Mouse (Mus musculus) heart, embryonic 15.5 days (tissue): Measurements from ENCODE around the gene Gfod2. TPM values are rescaled to one million over a fixed set of nuclear protein-coding genes. Genes with fewer than 3 reads are reported as not detected.

Experiments used
- ATAC-seq: fragments of 200-750 bp; cut with Nextera tagmentation; replicated peaks from 2 replicates; pipeline ENCODE4 v1.8.0; 2017; ENCODE audit warnings: low read depth, moderate TSS enrichment; ENCODE audit not compliant: insufficient number of reproducible peaks, insufficient read depth, low FRiP score
- H3K27ac ChIP-seq: fragments of 300-500 bp; sonication (generic); 2 replicates; pipeline ENCODE4 v1.5.1; 2015; ENCODE audit warnings: mild to moderate bottlenecking, inconsistent platforms
- H3K27me3 ChIP-seq: fragments of 300-500 bp; sonication (generic); 2 replicates; pipeline ENCODE4 v1.6.1; 2015; ENCODE audit warnings: inconsistent platforms
- H3K36me3 ChIP-seq: fragments of 300-500 bp; sonication (generic); 2 replicates; pipeline ENCODE4 v1.6.1; 2015; ENCODE audit warnings: mild to moderate bottlenecking, inconsistent platforms
- H3K4me1 ChIP-seq: fragments of 300-500 bp; sonication (generic); replicated peaks from 2 replicates; pipeline ENCODE4 v1.6.1; 2015; ENCODE audit warnings: inconsistent platforms
- H3K4me2 ChIP-seq: fragments of 300-500 bp; sonication (generic); 2 replicates; pipeline ENCODE4 v1.6.1; 2015; ENCODE audit warnings: inconsistent platforms, mild to moderate bottlenecking, moderate library complexity
- H3K4me3 ChIP-seq: fragments of 300-500 bp; sonication (generic); 2 replicates; pipeline ENCODE4 v1.5.1; 2015; ENCODE audit warnings: mild to moderate bottlenecking, inconsistent platforms
- H3K9ac ChIP-seq: fragments of 300-500 bp; sonication (generic); 2 replicates; pipeline ENCODE4 v1.6.1; 2015; ENCODE audit warnings: mild to moderate bottlenecking, inconsistent platforms
- H3K9me3 ChIP-seq: fragments of 300-500 bp; sonication (generic); replicated peaks from 2 replicates; pipeline ENCODE4 v1.6.1; 2016; ENCODE audit warnings: inconsistent platforms
- WGBS: fragments of 180-500 bp; shearing (Covaris S2); methylation state at CpG from one replicate; pipeline ENCODE4 v1.1.7; 2015; ENCODE audit warnings: mixed read lengths; 5-methylcytosine and 5-hydroxymethylcytosine counted together
- polyA plus RNA-seq: library from polyadenylated mRNA; unstranded; fragments of >200 nt; fragmentation: Nextera tagmentation; extraction: Ambion mirVana; gene quantifications from 2 replicates; pipeline ENCODE4 v1.2.1, GENCODE M21; 2015

Gene Gfod2
- polyA plus RNA-seq: 9.4 and 10.1 TPM in 2 replicates

DNA sequence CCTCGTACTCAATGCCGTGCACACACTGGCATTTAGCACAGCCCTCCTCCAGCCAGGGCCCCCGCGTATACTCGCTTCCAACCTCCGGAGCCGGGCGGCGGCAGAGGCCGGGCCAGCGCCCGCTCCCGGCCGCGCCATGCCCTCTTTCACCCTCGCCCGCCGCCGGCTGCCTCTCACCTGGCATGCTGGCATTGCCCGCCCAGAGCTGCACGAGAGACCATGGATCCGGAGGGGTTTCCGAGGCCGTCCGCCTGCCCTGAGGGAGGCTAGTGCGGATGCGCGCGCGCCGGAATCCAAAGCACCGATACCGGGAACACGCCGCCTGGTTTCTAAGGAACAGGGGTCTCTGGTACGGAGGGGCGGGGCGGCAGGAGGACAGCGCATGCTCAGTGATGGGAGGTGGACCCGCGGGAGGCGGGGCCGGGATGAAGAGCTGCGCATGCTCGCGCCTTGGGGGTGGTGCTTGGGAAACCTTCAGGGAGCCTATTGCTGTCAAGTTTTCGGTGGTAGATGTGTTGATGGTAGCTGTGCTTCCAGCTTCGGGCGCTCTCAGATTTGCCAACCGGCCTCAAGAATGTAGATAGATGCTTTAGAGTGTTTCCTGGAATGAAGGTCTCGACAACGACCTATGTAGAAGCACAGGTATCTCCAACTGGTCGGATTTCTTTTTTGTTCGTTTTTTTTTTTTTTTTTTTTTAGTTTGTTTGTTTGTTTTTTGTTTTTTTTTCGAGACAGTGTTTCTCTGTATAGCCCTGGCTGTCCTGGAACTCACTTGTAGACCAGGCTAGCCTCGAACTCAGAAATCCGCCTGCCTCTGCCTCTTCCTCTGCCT is at the start of gene Gfod2:
Gene Gfod2, minus strand, starts transcription at position 388 of the 832 bp plus-strand sequence.
- no peaks in the 10 kb centered on the region for H3K36me3 ChIP-seq
- H3K9ac ChIP-seq: peak within 1 kb of the TSS; percentile 77
- no peaks in the 10 kb centered on the region for H3K27me3 ChIP-seq
- peaks cover 14% of the 10 kb centered on the region for H3K4me1 ChIP-seq
- no peaks in the 10 kb centered on the region for H3K9me3 ChIP-seq
- peak; percentile 98 for ATAC-seq
- H3K4me3 ChIP-seq: peak within 1 kb of the TSS; percentile 76
- H3K4me2 ChIP-seq: peak within 1 kb of the TSS; percentile 79
- 3% methylated on average over 57 of the region's 57 CpGs for WGBS
- H3K27ac ChIP-seq: peak within 1 kb of the TSS; percentile 75

- H3K4me2 ChIP-seq: no peak overlapping the region
Measured at GRCm38 (mm10) chr8:105807766-105808165, 49.3 kb upstream of the Gfod2 start.

GRCm38 (mm10) chr8:105805964-105806363 is 47.5 kb upstream of the Gfod2 start:
- 76% methylated on average over 1 of the region's 1 CpGs for WGBS
- no peak overlapping the region for H3K9ac ChIP-seq
- no peak overlapping the region for H3K4me2 ChIP-seq
- H3K27ac ChIP-seq: no peak overlapping the region
- no peak overlapping the region for H3K4me3 ChIP-seq
- peaks cover 18% of the 10 kb centered on the region for H3K4me1 ChIP-seq
- H3K27me3 ChIP-seq: peaks cover 9% of the 10 kb centered on the region; the same call in 1 of the 2 replicates
- no peak for ATAC-seq
- H3K36me3 ChIP-seq: peaks cover 10% of the 10 kb centered on the region
- no peaks in the 10 kb centered on the region for H3K9me3 ChIP-seq

More at GRCm38 (mm10) chr8:105807766-105808165, 49.3 kb upstream of the Gfod2 start:
- Histone ChIP-seq H3K4me3 (no peak overlapping the region), H3K27ac (peak overlapping the region; percentile 45; the same call in 1 of the 2 replicates), H3K27me3 (no peaks in the 10 kb centered on the region), H3K36me3 (peaks cover 10% of the 10 kb centered on the region), H3K9ac (no peak overlapping the region), H3K4me1 (peaks cover 24% of the 10 kb centered on the region), H3K9me3 (no peaks in the 10 kb centered on the region)
- WGBS: 73% methylated on average over 5 of the region's 5 CpGs
- ATAC-seq: no peak; the same call in 1 of the 2 replicates

DNA sequence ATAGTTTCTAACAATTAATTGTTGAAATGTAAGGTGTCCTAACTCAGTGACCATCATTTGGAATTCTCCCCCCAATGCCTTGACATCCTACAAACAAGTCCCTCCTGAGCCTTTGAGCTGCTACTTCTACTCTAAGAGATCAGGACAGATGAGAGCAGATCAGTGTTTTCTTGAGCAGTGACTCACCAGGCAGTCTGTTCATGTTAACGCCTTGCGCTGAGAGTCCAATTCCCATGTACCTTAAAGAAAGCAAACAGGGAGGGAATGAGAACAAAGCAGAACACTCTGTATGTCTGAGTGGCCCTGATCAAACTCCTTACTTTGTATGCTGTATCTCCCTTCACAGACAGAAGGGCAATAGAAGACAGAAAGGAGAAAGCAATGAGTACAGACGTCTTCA is 46.9 kb upstream of the Gfod2 start:
- no peak overlapping the region for H3K9ac ChIP-seq
- H3K4me3 ChIP-seq: no peak overlapping the region
- H3K36me3 ChIP-seq: peaks cover 10% of the 10 kb centered on the region
- H3K27me3 ChIP-seq: peaks cover 9% of the 10 kb centered on the region; the same call in 1 of the 2 replicates
- 77% methylated on average over 3 of the region's 3 CpGs for WGBS
- H3K4me2 ChIP-seq: no peak overlapping the region
- peaks cover 13% of the 10 kb centered on the region for H3K4me1 ChIP-seq
- ATAC-seq: no peak
- no peak overlapping the region for H3K27ac ChIP-seq
- no peaks in the 10 kb centered on the region for H3K9me3 ChIP-seq

- whole genome bisulfite sequencing: 93% methylated on average over 7 of the region's 7 CpGs
- Histone ChIP-seq H3K4me1 (peaks cover 17% of the 10 kb centered on the region), H3K4me2 (no peak overlapping the region), H3K9me3 (no peaks in the 10 kb centered on the region), H3K36me3 (peaks cover 10% of the 10 kb centered on the region), H3K27ac (no peak overlapping the region), H3K27me3 (peaks cover 9% of the 10 kb centered on the region; the same call in 1 of the 2 replicates), H3K9ac (no peak overlapping the region), H3K4me3 (no peak overlapping the region)
- ATAC-seq: no peak
Measured at GRCm38 (mm10) chr8:105804797-105805196, 46.3 kb upstream of the Gfod2 start.

DNA sequence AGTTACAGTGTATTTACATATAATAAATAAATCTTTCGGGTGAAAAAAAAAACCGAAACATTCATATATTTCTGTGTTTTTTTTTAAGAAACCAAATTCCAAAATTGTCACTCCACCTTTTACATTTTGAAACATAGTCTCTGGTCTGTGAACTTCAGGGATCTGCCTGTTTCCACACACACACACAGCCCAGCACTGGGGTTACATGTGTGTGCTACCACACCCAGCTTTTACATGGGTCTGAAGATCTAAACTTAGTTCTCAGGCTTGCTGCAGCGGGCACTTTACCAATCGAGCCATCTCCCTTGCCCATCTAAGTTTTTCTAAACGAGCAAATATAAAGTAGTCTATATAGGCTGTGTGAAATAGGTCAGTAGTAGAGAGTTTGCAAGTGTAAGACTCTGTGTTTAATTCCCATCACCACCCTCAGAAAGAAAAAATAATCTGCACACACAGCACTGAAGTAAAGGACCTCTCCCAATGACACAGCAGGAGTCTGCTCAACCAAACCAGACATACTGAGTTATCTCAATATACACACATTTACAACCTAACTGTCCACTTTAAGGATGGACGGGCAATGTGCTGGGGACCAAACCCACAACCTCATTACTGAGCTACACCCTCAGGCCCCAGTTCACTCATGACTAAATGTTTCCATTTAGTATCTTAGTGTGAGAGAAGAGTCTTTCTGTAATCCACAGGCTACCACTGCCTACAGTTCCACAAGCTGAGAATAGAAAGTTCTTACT is 42.9 kb upstream of the Gfod2 start:
- ATAC-seq: no peak

DNA sequence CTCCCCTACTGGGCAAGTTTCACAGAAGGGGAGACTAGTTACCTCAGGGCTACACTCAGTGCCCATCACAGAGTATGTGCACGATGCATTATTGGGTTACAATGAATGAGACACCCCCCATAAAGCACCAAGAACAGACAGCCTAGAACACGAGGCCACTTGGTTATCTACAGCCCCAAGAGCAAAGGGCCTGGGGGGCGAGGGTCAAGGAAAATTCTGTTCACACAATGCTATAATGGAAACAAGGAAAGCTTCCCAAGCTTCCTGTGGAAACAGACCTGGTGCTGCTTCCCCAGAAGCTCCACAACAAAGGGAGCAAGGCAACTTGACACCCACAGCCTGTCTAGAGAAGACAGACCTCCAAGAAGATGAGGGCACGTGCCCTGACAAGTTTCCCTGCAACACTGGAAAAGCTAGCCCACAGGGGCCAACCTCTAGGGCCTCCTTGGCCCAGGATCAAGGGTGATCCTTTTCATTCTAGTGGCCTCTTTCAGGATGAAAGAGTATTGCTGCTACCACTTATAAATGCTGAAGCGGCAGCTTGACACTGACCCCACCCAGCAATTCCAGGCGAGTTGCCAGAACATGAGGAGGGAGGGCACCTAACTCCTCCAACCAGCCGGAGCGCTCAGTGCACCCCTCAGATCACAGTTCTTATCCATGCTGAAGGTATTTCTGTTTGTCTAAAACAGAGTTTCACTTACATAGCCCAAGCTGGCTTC is 40.8 kb upstream of the Gfod2 start:
- H3K9me3 ChIP-seq: no peaks in the 10 kb centered on the region
- H3K4me3 ChIP-seq: no peak overlapping the region
- H3K4me1 ChIP-seq: peaks cover 22% of the 10 kb centered on the region
- no peak overlapping the region for H3K9ac ChIP-seq
- no peaks in the 10 kb centered on the region for H3K36me3 ChIP-seq
- peaks cover 22% of the 10 kb centered on the region; the same call in 1 of the 2 replicates for H3K27me3 ChIP-seq
- H3K4me2 ChIP-seq: peak overlapping the region; percentile 29
- peak; percentile 71 for ATAC-seq
- 25% methylated on average over 8 of the region's 8 CpGs for WGBS
- peak overlapping the region; percentile 74 for H3K27ac ChIP-seq

More for the DNA sequence above, 42.9 kb upstream of the Gfod2 start:
- 84% methylated on average over 6 of the region's 6 CpGs for WGBS
- Histone ChIP-seq H3K4me1 (peaks cover 22% of the 10 kb centered on the region), H3K9me3 (no peaks in the 10 kb centered on the region), H3K4me3 (no peak overlapping the region), H3K4me2 (no peak overlapping the region), H3K36me3 (peaks cover 10% of the 10 kb centered on the region), H3K27ac (no peak overlapping the region), H3K9ac (no peak overlapping the region), H3K27me3 (peaks cover 12% of the 10 kb centered on the region; the same call in 1 of the 2 replicates)

- ATAC-seq: no peak
- Histone ChIP-seq H3K27ac (no peak overlapping the region), H3K4me2 (no peak overlapping the region), H3K9ac (no peak overlapping the region), H3K27me3 (peaks cover 22% of the 10 kb centered on the region; the same call in 1 of the 2 replicates), H3K36me3 (no peaks in the 10 kb centered on the region), H3K4me3 (no peak overlapping the region), H3K4me1 (peaks cover 22% of the 10 kb centered on the region), H3K9me3 (no peaks in the 10 kb centered on the region)
- 88% methylated on average over 5 of the region's 5 CpGs for WGBS
Measured at GRCm38 (mm10) chr8:105798408-105798807, 39.9 kb upstream of the Gfod2 start.

DNA sequence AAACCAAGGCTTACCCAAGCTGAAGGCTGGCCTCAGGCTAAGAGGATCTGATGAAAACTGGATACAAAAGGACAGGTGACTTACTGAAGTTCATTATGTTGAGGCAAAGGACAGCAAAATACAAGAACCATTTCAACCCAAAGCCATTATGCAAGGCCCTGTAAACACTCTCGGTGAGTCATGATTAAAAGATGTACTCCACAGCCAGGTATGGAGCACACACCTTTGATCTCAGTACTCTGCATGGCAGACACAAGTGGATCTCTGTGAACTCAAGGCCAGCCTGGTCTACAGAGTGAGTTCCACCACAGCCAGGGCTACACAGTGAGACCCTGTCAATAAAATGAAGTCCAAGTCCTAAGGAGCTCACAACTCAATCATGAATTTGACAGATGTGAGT is 37.3 kb upstream of the Gfod2 start:
- Histone ChIP-seq H3K4me2 (no peak overlapping the region), H3K9ac (no peak overlapping the region), H3K36me3 (no peaks in the 10 kb centered on the region), H3K4me1 (peaks cover 22% of the 10 kb centered on the region), H3K9me3 (no peaks in the 10 kb centered on the region), H3K27me3 (peaks cover 19% of the 10 kb centered on the region; the same call in 1 of the 2 replicates), H3K4me3 (no peak overlapping the region), H3K27ac (no peak overlapping the region)
- 78% methylated on average over 1 of the region's 1 CpGs for WGBS
- ATAC-seq: no peak

DNA sequence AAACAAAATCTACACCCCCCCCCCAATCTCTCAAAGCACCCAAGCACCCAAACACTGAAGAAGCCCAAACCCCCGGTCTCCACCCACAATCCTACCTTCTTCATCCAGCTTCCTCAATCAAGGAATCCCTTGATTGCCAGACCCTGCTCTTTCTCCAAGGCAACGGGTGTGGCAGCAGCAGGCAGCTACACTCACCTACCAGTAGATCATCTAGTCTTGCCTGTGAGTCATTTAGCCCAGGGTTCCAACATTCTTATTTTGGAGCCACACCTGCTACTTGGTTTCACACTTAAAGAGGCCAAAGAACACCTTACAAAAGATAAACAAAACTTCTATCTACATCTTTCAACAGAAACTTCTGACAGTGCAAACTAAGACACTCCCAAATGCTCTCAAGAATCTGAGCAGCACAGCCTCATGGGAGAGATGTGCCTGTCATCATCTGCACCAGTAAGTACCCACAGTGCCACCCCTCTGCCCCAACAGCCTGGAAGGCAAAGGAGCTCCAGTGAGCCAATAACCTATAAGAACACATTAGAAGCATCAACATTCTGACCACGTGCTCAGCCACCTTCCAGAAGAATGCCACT is 35.6 kb upstream of the Gfod2 start:
- H3K4me2 ChIP-seq: no peak overlapping the region
- peaks cover 19% of the 10 kb centered on the region; the same call in 1 of the 2 replicates for H3K27me3 ChIP-seq
- no peak overlapping the region for H3K27ac ChIP-seq
- no peak for ATAC-seq
- WGBS: 82% methylated on average over 3 of the region's 3 CpGs
- peaks cover 9% of the 10 kb centered on the region for H3K4me1 ChIP-seq
- H3K4me3 ChIP-seq: no peak overlapping the region
- H3K9ac ChIP-seq: no peak overlapping the region
- no peaks in the 10 kb centered on the region for H3K36me3 ChIP-seq
- no peaks in the 10 kb centered on the region for H3K9me3 ChIP-seq
